Mouse (Mus musculus) testis, adult 2 months (tissue): Measurements from ENCODE around the gene Asb17.

ENCODE experiments used
- CTCF ChIP-seq: fragments of 200-500 bp; IDR thresholded peaks from 2 replicates; pipeline ENCODE4 v1.5.1; 2012; ENCODE audit warnings: low read depth, mild to moderate bottlenecking, inconsistent platforms, low read length, moderate library complexity; ENCODE audit not compliant: control insufficient read depth, insufficient read depth, insufficient replicate concordance
- POLR2A ChIP-seq: fragments of 200-500 bp; IDR thresholded peaks from 2 replicates; pipeline ENCODE4 v1.6.1; 2012; ENCODE audit warnings: low read depth, mild to moderate bottlenecking, inconsistent platforms, low read length, moderate library complexity; ENCODE audit not compliant: control insufficient read depth

DNA sequence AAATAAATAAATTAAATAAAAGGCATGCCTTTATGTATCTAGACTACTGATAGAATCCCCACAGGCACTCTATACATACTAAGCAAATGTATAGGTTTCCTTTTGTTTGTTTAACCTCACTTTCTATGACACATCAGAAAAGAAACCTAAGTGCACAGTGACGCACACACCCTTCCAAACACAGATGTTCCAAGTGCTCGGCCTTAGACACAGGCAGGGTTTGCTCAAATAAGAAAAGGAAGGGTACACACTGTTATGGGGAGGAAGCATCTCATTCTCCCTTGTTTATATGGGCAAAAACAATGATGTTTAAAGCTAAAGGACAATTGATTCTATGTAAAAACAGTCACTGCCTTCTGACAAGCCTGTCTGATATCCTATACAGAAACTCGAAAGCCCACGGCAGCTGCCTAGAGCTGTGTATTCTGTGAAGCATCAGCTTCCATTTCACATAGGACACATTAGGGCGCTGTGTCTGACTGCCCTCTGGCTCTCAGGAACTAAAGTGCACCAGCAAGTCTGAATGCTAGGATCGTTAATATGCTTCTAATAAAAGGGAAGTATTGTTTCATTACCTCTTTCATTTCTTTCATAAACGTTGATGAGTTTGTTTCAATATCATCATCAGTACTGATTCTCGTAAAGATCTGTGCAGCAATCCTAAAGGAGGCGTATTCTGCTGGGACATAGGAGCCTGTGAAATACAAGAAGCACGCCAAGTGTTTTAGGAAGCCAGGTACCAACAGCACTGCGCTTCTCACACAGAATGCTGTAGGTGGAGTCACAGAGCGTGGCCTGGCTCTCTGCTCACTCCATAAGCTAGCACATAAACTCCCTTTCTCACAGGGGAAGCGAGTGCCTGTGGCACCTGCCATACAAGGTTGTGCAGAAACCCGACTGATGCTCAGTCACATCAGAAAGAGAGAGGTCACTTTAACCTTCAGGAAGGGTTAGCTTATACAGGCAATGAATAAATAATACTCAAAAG, 23.4 kb downstream of the Asb17 start:
- TF ChIP-seq POLR2A (no peak), CTCF (no peak)
